Comparison of ENCODE assay signal across 8 mouse cellular contexts in the genomic region with DNA sequence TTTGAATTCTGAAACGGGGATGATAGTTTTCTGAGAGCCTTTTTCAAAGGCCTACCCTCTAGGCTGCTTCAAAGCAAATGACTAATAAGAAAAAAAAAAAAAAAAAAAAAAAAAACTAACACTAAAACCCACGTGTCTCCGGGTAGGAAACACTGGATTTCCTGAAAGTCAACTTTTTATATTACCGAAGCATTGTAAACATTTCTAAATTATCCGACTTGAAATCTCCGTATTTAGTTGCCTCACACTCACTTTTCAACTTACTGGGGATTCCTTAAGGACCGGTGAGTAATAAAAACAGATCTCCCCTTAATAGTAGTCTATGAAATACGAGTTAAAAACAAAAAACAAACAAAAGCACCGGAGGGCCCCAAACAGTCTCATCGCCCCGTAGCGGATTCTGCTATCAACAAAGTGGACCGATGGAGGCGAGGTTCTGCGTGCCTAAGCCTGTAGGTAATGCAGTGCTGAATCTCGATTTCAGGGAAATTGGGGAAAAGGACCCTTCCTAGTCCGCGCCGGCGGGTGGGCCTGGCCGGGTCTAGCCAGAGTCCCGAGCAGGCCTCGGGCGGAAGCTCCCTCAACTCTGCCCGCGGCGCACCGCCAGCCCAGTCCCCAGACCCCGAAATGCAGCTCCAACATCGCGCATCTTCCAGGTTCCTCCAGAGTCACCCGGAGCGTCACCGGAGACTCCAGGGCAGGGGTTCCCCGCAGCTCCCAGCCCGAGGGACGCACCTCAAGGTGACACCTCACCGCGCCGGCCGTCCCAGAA. TPM values are rescaled to one million over a fixed set of nuclear protein-coding genes. Genes with fewer than 3 reads are reported as not detected.
DNase-seq lines count a peak whose midpoint lies in the region; ATAC-seq and TF ChIP-seq lines count a peak whose summit lies in the region.

No protein-coding gene starts in this region.

- H3K4me3 ChIP-seq in embryonic fibroblast, embryonic 13.5 days (ENCODE audit: insufficient read depth, low read length): peak overlapping the region; percentile 94
- peak overlapping the region; percentile 78 for H3K4me3 ChIP-seq in hindbrain, embryonic 14.5 days (replicated peaks; ENCODE audit: low read length)
- H3K4me3 ChIP-seq in lung, embryonic 14.5 days (ENCODE audit: low read depth, low read length): peak overlapping the region; percentile 88
- H3K4me3 ChIP-seq in olfactory bulb, adult 2 months (ENCODE audit: insufficient read depth, low read depth, low read length): peak overlapping the region; percentile 86

- no peaks in the 10 kb centered on the region for H3K36me3 ChIP-seq in hindbrain, embryonic 14.5 days (replicated peaks; ENCODE audit: control insufficient read depth, insufficient read depth)
- no peaks in the 10 kb centered on the region for H3K36me3 ChIP-seq in lung, embryonic 14.5 days (ENCODE audit: insufficient read depth)

- peak overlapping the region; percentile 78 for H3K9ac ChIP-seq in hindbrain, embryonic 14.5 days
- H3K9ac ChIP-seq in lung, embryonic 14.5 days: peak overlapping the region; percentile 90

- peaks cover 2% of the 10 kb centered on the region for H3K4me1 ChIP-seq in embryonic fibroblast, embryonic 13.5 days (ENCODE audit: control insufficient read depth, insufficient read depth, low read length)
- H3K4me1 ChIP-seq in hindbrain, embryonic 14.5 days (replicated peaks; ENCODE audit: control insufficient read depth, insufficient read depth, low read length): peaks cover 21% of the 10 kb centered on the region
- H3K4me1 ChIP-seq in lung, embryonic 14.5 days (ENCODE audit: insufficient read depth): 0 out of 2 replicates have a peak, but pooled peaks cover 5% of the 10 kb centered on the region
- peaks cover 3% of the 10 kb centered on the region; the same call in 1 of the 2 replicates for H3K4me1 ChIP-seq in olfactory bulb, adult 2 months (ENCODE audit: control insufficient read depth, insufficient read depth, low read length)

- H3K4me2 ChIP-seq in hindbrain, embryonic 14.5 days (replicated peaks): peak overlapping the region; percentile 73
- H3K4me2 ChIP-seq in lung, embryonic 14.5 days: peak overlapping the region; percentile 81

- H3K27ac ChIP-seq in embryonic fibroblast, embryonic 13.5 days (ENCODE audit: insufficient read depth, low read length): peak overlapping the region; percentile 56
- peak overlapping the region; percentile 89 for H3K27ac ChIP-seq in hindbrain, embryonic 14.5 days
- peak overlapping the region; percentile 97 for H3K27ac ChIP-seq in lung, embryonic 14.5 days (ENCODE audit: low read depth)
- H3K27ac ChIP-seq in olfactory bulb, adult 2 months (ENCODE audit: insufficient read depth, low read depth, low read length): peak overlapping the region; percentile 77

- TF ChIP-seq POLR2A in embryonic fibroblast, embryonic 13.5 days (IDR thresholded peaks at IDR 0.05; ENCODE audit: low read depth, low read length): no peak
- TF ChIP-seq POLR2A in olfactory bulb, adult 2 months (IDR thresholded peaks at IDR 0.05; ENCODE audit: insufficient read depth, low read depth, low read length): no peak

- no peaks in the 10 kb centered on the region for H3K9me3 ChIP-seq in hindbrain, embryonic 14.5 days (ENCODE audit: control insufficient read depth, low read length)
- H3K9me3 ChIP-seq in lung, embryonic 14.5 days (ENCODE audit: low read depth, low read length): no peaks in the 10 kb centered on the region

- no peaks in the 10 kb centered on the region for H3K27me3 ChIP-seq in hindbrain, embryonic 14.5 days (ENCODE audit: control insufficient read depth, insufficient read depth, low read length)
- H3K27me3 ChIP-seq in lung, embryonic 14.5 days (ENCODE audit: insufficient read depth, low read length): no peaks in the 10 kb centered on the region

- TF ChIP-seq CTCF in embryonic fibroblast, embryonic 13.5 days (IDR thresholded peaks at IDR 0.05; ENCODE audit: borderline replicate concordance, insufficient read depth, low read length): no peak
- no peak for TF ChIP-seq CTCF in lung, embryonic 14.5 days (IDR thresholded peaks at IDR 0.05; ENCODE audit: low read depth)
- TF ChIP-seq CTCF in olfactory bulb, adult 2 months (IDR thresholded peaks at IDR 0.05; ENCODE audit: insufficient read depth, low read depth, low read length): no peak

- peak; percentile 37; the same call in 1 of the 2 replicates for ATAC-seq in hindbrain, embryonic 14.5 days (ENCODE audit: low FRiP score)
- peak; percentile 56 for ATAC-seq in lung, embryonic 14.5 days (ENCODE audit: insufficient read depth)

- WGBS in hindbrain, embryonic 14.5 days: under 1% methylated on average over 41 of the region's 41 CpGs
- under 1% methylated on average over 41 of the region's 41 CpGs for WGBS in lung, embryonic 14.5 days
- 1% methylated on average over 41 of the region's 41 CpGs for WGBS in olfactory bulb, adult 2 months

- DNase-seq in kidney, postnatal 10 days: peak; percentile 73
- no peak for DNase-seq in kidney, adult 8-10 months
- peak; percentile 71 for DNase-seq in MN1 (ENCODE audit: low spot score)
- peak; percentile 47 for DNase-seq in hindbrain, embryonic 14.5 days (ENCODE audit: low spot score)
- peak; percentile 73 for DNase-seq in lung, embryonic 14.5 days
- DNase-seq in cerebellum, postnatal 36 days: no peak

RNA-seq across cellular contexts. Expression of a gene that starts 0.7 kb away (rescaled TPM):
- polyA plus RNA-seq in embryonic fibroblast, embryonic 13.5 days (2011; ENCODE audit: insufficient read length, low read depth, missing spikeins): 96.8 and 99.9 TPM in 2 replicates
- 57.3 and 65.1 TPM in 2 replicates for polyA plus RNA-seq in hindbrain, embryonic 14.5 days (2014; fragmentation: Nextera tagmentation; extraction: Ambion mirVana)
- polyA plus RNA-seq in lung, embryonic 14.5 days (2014; fragmentation: Nextera tagmentation; extraction: Ambion mirVana): 63.1 and 64.2 TPM in 2 replicates
- not detected in 2 replicates for polyA plus RNA-seq in olfactory bulb, adult 2 months (2012; ENCODE audit: insufficient read depth, insufficient read length, low replicate concordance, missing spikeins)

Comparison
In these comparisons a context has a peak if more than half of its experiments do, and no peak if none do; other contexts are left out.
1. DNase-seq: peak in kidney, postnatal 10 days (single experiment), MN1 (single experiment), hindbrain, embryonic 14.5 days (single experiment) and lung, embryonic 14.5 days (single experiment); none in kidney, adult 8-10 months (0 of 2) and cerebellum, postnatal 36 days (0 of 2).
2. Peak in every context shown above with its lines, with median percentiles within 50 percentile points of each other: H3K27ac ChIP-seq and H3K4me3 ChIP-seq.